Mouse (Mus musculus) thymus, adult 2 months (tissue): ENCODE measurements around the gene Eif1ax. TPM values are rescaled to one million over a fixed set of nuclear protein-coding genes. Genes with fewer than 3 reads are reported as not detected.
A peak's percentile ranks its signal among the peaks of the same experiment; 100 is the strongest.

Experiments
- DNase-seq: peaks from one replicate; pipeline ENCODE4 v3.0.0; 2021
- H3K27ac ChIP-seq: fragments of 200-500 bp; 2 replicates; pipeline ENCODE4 v1.5.1; 2012; ENCODE audit warnings: low read length, control low read depth; ENCODE audit not compliant: control insufficient read depth, insufficient read depth
- H3K27me3 ChIP-seq: fragments of 200-500 bp; 2 replicates; pipeline ENCODE4 v1.6.1; 2012; ENCODE audit warnings: mild to moderate bottlenecking, low read length, moderate library complexity, mixed read lengths; ENCODE audit not compliant: control insufficient read depth, insufficient read depth
- H3K36me3 ChIP-seq: fragments of 200-500 bp; 2 replicates; pipeline ENCODE4 v1.6.1; 2012; ENCODE audit warnings: mild to moderate bottlenecking, low read length, moderate library complexity; ENCODE audit not compliant: control insufficient read depth, insufficient read depth
- H3K4me1 ChIP-seq: fragments of 200-500 bp; replicated peaks from 2 replicates; pipeline ENCODE4 v1.6.1; 2012; ENCODE audit warnings: low read length; ENCODE audit not compliant: control insufficient read depth, insufficient read depth
- H3K4me3 ChIP-seq: fragments of 200-500 bp; 2 replicates; pipeline ENCODE4 v1.5.1; 2012; ENCODE audit warnings: mild to moderate bottlenecking, low read length, control low read depth, moderate library complexity; ENCODE audit not compliant: control insufficient read depth, insufficient read depth
- CTCF ChIP-seq: fragments of 200-500 bp; IDR thresholded peaks from 2 replicates; pipeline ENCODE4 v1.5.1; 2012; ENCODE audit warnings: mild to moderate bottlenecking, control low read depth, low read length, moderate library complexity, borderline replicate concordance; ENCODE audit not compliant: control insufficient read depth, poor library complexity, insufficient read depth; ENCODE audit errors: extremely low read depth
- POLR2A ChIP-seq: fragments of 200-500 bp; IDR thresholded peaks from 2 replicates; pipeline ENCODE4 v1.6.1; 2012; ENCODE audit warnings: mild to moderate bottlenecking, low read length, control low read depth, moderate library complexity; ENCODE audit not compliant: control insufficient read depth, poor library complexity, insufficient read depth; ENCODE audit errors: extremely low read depth
- WGBS: fragments of 180-500 bp; shearing (Covaris S2); methylation state at CpG from one replicate; pipeline ENCODE4 v1.1.7; 2018; 5-methylcytosine and 5-hydroxymethylcytosine counted together
- polyA plus RNA-seq: library from polyadenylated mRNA; depleted of rRNA; stranded (reverse); fragments of >200 nt; gene quantifications from 2 replicates; pipeline ENCODE4 v1.2.3, GENCODE M21; 2012; rRNA removed

The Eif1ax gene
- 88.7 and 115 TPM in 2 replicates for polyA plus RNA-seq

GRCm38 (mm10) chrX:159371831-159372752 lies at the start of gene Eif1ax:
Gene Eif1ax (plus strand): TSS chrX:159372178.
- H3K4me3 ChIP-seq = peak within 1 kb of the TSS; percentile 97
- H3K4me1 ChIP-seq = peaks cover 6% of the 10 kb centered on the region
- peak; percentile 75 for DNase-seq
- under 1% methylated on average over 47 of the region's 76 CpGs for WGBS
- no peaks in the 10 kb centered on the region for H3K27me3 ChIP-seq
- 0 out of 2 replicates have a peak, but pooled peaks cover 5% of the 10 kb centered on the region for H3K36me3 ChIP-seq
- TF ChIP-seq POLR2A (peak; percentile 48), CTCF (no peak)
- H3K27ac ChIP-seq = 0 out of 2 replicates have a peak within 1 kb of the TSS, but pooled peaks have one; percentile 11

GRCm38 (mm10) chrX:159364506-159364905 lies 7.5 kb upstream of the Eif1ax start:
- no peak for DNase-seq
- H3K4me3 ChIP-seq = no peak overlapping the region
- TF ChIP-seq CTCF = no peak
- TF ChIP-seq POLR2A = no peak
- H3K27me3 ChIP-seq = no peaks in the 10 kb centered on the region
- peaks cover 22% of the 10 kb centered on the region for H3K36me3 ChIP-seq
- WGBS = 97% methylated on average over 3 of the region's 3 CpGs
- H3K4me1 ChIP-seq = no peaks in the 10 kb centered on the region
- no peak overlapping the region for H3K27ac ChIP-seq

- WGBS = under 1% methylated on average over 9 of the region's 9 CpGs
- H3K27ac ChIP-seq = no peak overlapping the region
These were observed 771 bp downstream of the Eif1ax start for GRCm38 (mm10) chrX:159372753-159373144.

GRCm38 (mm10) chrX:159387105-159387504 lies 15.1 kb downstream of the Eif1ax start:
- no peak overlapping the region for H3K27ac ChIP-seq
- 95% methylated on average over 9 of the region's 9 CpGs for WGBS

More at GRCm38 (mm10) chrX:159372753-159373144, 771 bp downstream of the Eif1ax start:
- Histone ChIP-seq H3K27me3 (no peaks in the 10 kb centered on the region), H3K4me3 (peak overlapping the region; percentile 97), H3K4me1 (peaks cover 6% of the 10 kb centered on the region), H3K36me3 (0 out of 2 replicates have a peak, but pooled peaks cover 5% of the 10 kb centered on the region)
- DNase-seq = no peak
- no peak for TF ChIP-seq POLR2A
- TF ChIP-seq CTCF = no peak

GRCm38 (mm10) chrX:159388953-159389352 lies 17.0 kb downstream of the Eif1ax start:
- Histone ChIP-seq H3K36me3 (peaks cover 14% of the 10 kb centered on the region; the same call in 1 of the 2 replicates), H3K4me3 (no peak overlapping the region), H3K27me3 (no peaks in the 10 kb centered on the region), H3K27ac (no peak overlapping the region), H3K4me1 (no peaks in the 10 kb centered on the region)
- TF ChIP-seq CTCF (no peak), POLR2A (no peak)
- no peak for DNase-seq

More at GRCm38 (mm10) chrX:159387105-159387504, 15.1 kb downstream of the Eif1ax start:
- Histone ChIP-seq H3K4me1 (no peaks in the 10 kb centered on the region), H3K27me3 (no peaks in the 10 kb centered on the region), H3K36me3 (peaks cover 17% of the 10 kb centered on the region; the same call in 1 of the 2 replicates), H3K4me3 (no peak overlapping the region)
- DNase-seq = no peak
- TF ChIP-seq POLR2A (no peak), CTCF (no peak)

- Histone ChIP-seq H3K27me3 (no peaks in the 10 kb centered on the region), H3K36me3 (peaks cover 7% of the 10 kb centered on the region; the same call in 1 of the 2 replicates), H3K4me1 (no peaks in the 10 kb centered on the region), H3K4me3 (no peak overlapping the region), H3K27ac (no peak overlapping the region)
- no peak for TF ChIP-seq POLR2A
- TF ChIP-seq CTCF = no peak
- no peak for DNase-seq
- 89% methylated on average over 6 of the region's 6 CpGs for WGBS
These were observed 18.5 kb downstream of the Eif1ax start for GRCm38 (mm10) chrX:159390347-159390962.
